ENCODE assay signal across 13 mouse cellular contexts in genomic region chr3:58671616-58672250, GRCm38 (mm10). TPM values are rescaled to one million over a fixed set of nuclear protein-coding genes. Genes with fewer than 3 reads are reported as not detected.
DNase-seq lines count a peak whose midpoint lies in the region; ATAC-seq lines count a peak whose summit lies in the region.
"Had no signal": no experiment of that assay in that cellular context is flagged by ENCODE, and none has a peak within 500 bp of the region (broad histone marks: within the 10 kb centered on the region; RNA-seq: fewer than 3 reads in every experiment).

No protein-coding gene starts in this region.

- no peak overlapping the region for H3K9ac ChIP-seq in liver, embryonic 12.5 days

- H3K4me2 ChIP-seq in liver, embryonic 12.5 days = no peak overlapping the region

- H3K36me3 ChIP-seq in liver, embryonic 12.5 days = peaks cover 21% of the 10 kb centered on the region

- no peaks in the 10 kb centered on the region for H3K9me3 ChIP-seq in liver, embryonic 12.5 days (replicated peaks)

- no peaks in the 10 kb centered on the region for H3K27me3 ChIP-seq in liver, embryonic 12.5 days (replicated peaks)

- WGBS in liver, embryonic 12.5 days (ENCODE audit: insufficient replicate concordance) = 43% methylated on average over 6 of the region's 6 CpGs

- H3K4me3 ChIP-seq in liver, embryonic 12.5 days = no peak overlapping the region

- DNase-seq in gastrocnemius, postnatal 10 days = peak; percentile 31
- no peak for DNase-seq in gastrocnemius, adult 8-10 months (ENCODE audit: low spot score in 2 of 2)
- DNase-seq in liver (peak; percentile 11), R1 (ENCODE audit: low read depth, low spot score) (peak; percentile 62)
- no peak for DNase-seq in ovary, postnatal 10 days (ENCODE audit: low spot score)
- no peak for DNase-seq in urinary bladder, postnatal 25 days (ENCODE audit: low spot score)
- DNase-seq: cerebellum, adult 8-10 months; right cerebral cortex, postnatal 14 days had no signal

- H3K27ac ChIP-seq in liver, embryonic 12.5 days = no peak overlapping the region

- no peaks in the 10 kb centered on the region for H3K4me1 ChIP-seq in liver, embryonic 12.5 days

- ATAC-seq in liver, embryonic 12.5 days = no peak
- ATAC-seq in megakaryocyte progenitor cell, adult 5-6 weeks (replicated peaks; ENCODE audit: poor library complexity) = peak; percentile 91
- ATAC-seq: activated CD4-positive, CD25-positive, alpha-beta regulatory T cell, adult 4 months had no signal

RNA-seq across cellular contexts. Expression of gene Siah2, which starts 20.5 kb away (rescaled TPM):
- 10 to 100 TPM; 10.1 to 12.7 TPM for total RNA-seq in gastrocnemius, postnatal 10 days (2021)
- total RNA-seq in gastrocnemius, adult 8-10 months (2022) = 10 to 100 TPM in 2 of 4 experiments, 1 to 10 TPM in 2; 8.5 to 11.6 (median 9.6) TPM
- polyA plus RNA-seq in liver, embryonic 12.5 days (2016; fragmentation: Nextera tagmentation; extraction: Ambion mirVana) = 5.6 TPM in 2 replicates
- 16.0 and 21.2 TPM in 2 replicates for total RNA-seq in megakaryocyte progenitor cell, adult 5-6 weeks (2015)
- total RNA-seq in megakaryocyte progenitor cell, adult 5-6 weeks (2017) = 7.0 and 10.5 TPM in 2 replicates

RNA-seq across cellular contexts. Expression of gene Erich6, which starts 34.7 kb away (rescaled TPM):
- total RNA-seq in gastrocnemius, postnatal 10 days (2021) = under 1 TPM in 1 of 2 experiments, not detected in 1; 0.23 TPM
- not detected for total RNA-seq in gastrocnemius, adult 8-10 months (2022)
- polyA plus RNA-seq in liver, embryonic 12.5 days (2016; fragmentation: Nextera tagmentation; extraction: Ambion mirVana) = not detected in 2 replicates
- total RNA-seq in megakaryocyte progenitor cell, adult 5-6 weeks (2015) = 0.20 TPM in 1 of 2 replicates, not detected in the other
- not detected in 2 replicates for total RNA-seq in megakaryocyte progenitor cell, adult 5-6 weeks (2017)
- total RNA-seq: liver, adult 2 months; MEL had no signal
- polyA plus RNA-seq: activated CD4-positive, CD25-positive, alpha-beta regulatory T cell, adult 4 months; liver, adult 2 months had no signal

Comparison
In these comparisons a context has a peak if more than half of its experiments do, and no peak if none do; other contexts are left out.
1. DNase-seq: peak in gastrocnemius, postnatal 10 days (single experiment), liver (single experiment) and R1 (single experiment); none in gastrocnemius, adult 8-10 months (0 of 2), ovary, postnatal 10 days (single experiment) and urinary bladder, postnatal 25 days (single experiment).